Mouse (Mus musculus): ENCODE measurements around the gene Slc41a3.

- no peak for TF ChIP-seq CTCF (IDR thresholded peaks at IDR 0.05; ENCODE audit: extremely low read depth, insufficient read depth, low read length)
- TF ChIP-seq POLR2A (IDR thresholded peaks at IDR 0.05; ENCODE audit: extremely low read depth, insufficient read depth, low read length), result no peak
Observed at GRCm38 (mm10) chr6:90610248-90610647, 5.7 kb downstream of the Slc41a3 start.

Data from cortical plate, adult 2 months (tissue).